Mouse (Mus musculus) intestine, embryonic 16.5 days (tissue): ENCODE results near the gene Eif4a2. TPM values are rescaled to one million over a fixed set of nuclear protein-coding genes. Genes with fewer than 3 reads are reported as not detected.

Source experiments
- microRNA-seq: library from miRNA; unstranded; fragments of <30 nt; microRNA quantifications from one replicate; pipeline ENCODE4, GENCODE M21; 2016
- polyA plus RNA-seq: library from polyadenylated mRNA; unstranded; fragments of >200 nt; fragmentation: Nextera tagmentation; extraction: Ambion mirVana; gene quantifications from 2 replicates; pipeline ENCODE4 v1.2.1, GENCODE M21; 2015

The Eif4a2 gene
- polyA plus RNA-seq, 1 experiment from 2014 or later, result 193 TPM

Small RNA genes within 50 kb of the gene (microRNA-seq; reads per million reads assigned to microRNA genes)
- 1.6 reads per million for gene Gm49346

Other genes with a start within 250 kb of the Eif4a2 start
- gene Tbccd1, start 249.8 kb upstream of the Eif4a2 start, polyA plus RNA-seq, result 31.0 and 31.6 TPM in 2 replicates
- 118 and 129 TPM in 2 replicates for gene Dnajb11, start 249.6 kb upstream of the Eif4a2 start, polyA plus RNA-seq
- gene Ahsg, start 216.2 kb upstream of the Eif4a2 start, polyA plus RNA-seq, result 24.4 and 59.9 TPM in 2 replicates
- 0.49 TPM in 1 of 2 replicates, not detected in the other for gene Fetub, start 189.1 kb upstream of the Eif4a2 start, polyA plus RNA-seq
- gene Hrg, start 156.4 kb upstream of the Eif4a2 start, polyA plus RNA-seq, result 0.07 TPM in 1 of 2 replicates, not detected in the other
- gene Kng2, start 78.0 kb upstream of the Eif4a2 start, polyA plus RNA-seq, result 0.66 and 0.76 TPM in 2 replicates
- gene Kng1, start 49.6 kb upstream of the Eif4a2 start, polyA plus RNA-seq, result 5.4 and 15.1 TPM in 2 replicates
- 88.3 and 107 TPM in 2 replicates for gene Rfc4, start 20.3 kb downstream of the Eif4a2 start, polyA plus RNA-seq
- not detected in 2 replicates for gene Adipoq, start 39.1 kb downstream of the Eif4a2 start, polyA plus RNA-seq
- 14.3 and 15.1 TPM in 2 replicates for gene St6gal1, start 117.3 kb downstream of the Eif4a2 start, polyA plus RNA-seq